Mouse (Mus musculus) hindbrain, embryonic 12.5 days (tissue): ENCODE data around the gene Cish. TPM values are rescaled to one million over a fixed set of nuclear protein-coding genes. Genes with fewer than 3 reads are reported as not detected.

Experiments used
- ATAC-seq: fragments of 200-750 bp; cut with Nextera tagmentation; 2 replicates; pipeline ENCODE4 v1.8.0; 2017; ENCODE audit warnings: moderate TSS enrichment; ENCODE audit not compliant: low FRiP score
- H3K27ac ChIP-seq: fragments of 300-500 bp; sonication (generic); 2 replicates; pipeline ENCODE4 v1.5.1; 2016; ENCODE audit warnings: mild to moderate bottlenecking
- H3K27me3 ChIP-seq: fragments of 300-500 bp; sonication (generic); 2 replicates; pipeline ENCODE4 v1.6.1; 2016; ENCODE audit warnings: mild to moderate bottlenecking
- H3K36me3 ChIP-seq: fragments of 300-500 bp; sonication (generic); 2 replicates; pipeline ENCODE4 v1.6.1; 2016; ENCODE audit warnings: mild to moderate bottlenecking
- H3K4me1 ChIP-seq: fragments of 300-500 bp; sonication (generic); 2 replicates; pipeline ENCODE4 v1.6.1; 2016
- H3K4me2 ChIP-seq: fragments of 300-500 bp; sonication (generic); replicated peaks from 2 replicates; pipeline ENCODE4 v1.6.1; 2016; ENCODE audit warnings: mild to moderate bottlenecking
- H3K4me3 ChIP-seq: fragments of 300-500 bp; sonication (generic); 2 replicates; pipeline ENCODE4 v1.5.1; 2016; ENCODE audit warnings: mild to moderate bottlenecking
- H3K9ac ChIP-seq: fragments of 300-500 bp; sonication (generic); 2 replicates; pipeline ENCODE4 v1.6.1; 2016; ENCODE audit warnings: mild to moderate bottlenecking, moderate library complexity
- H3K9me3 ChIP-seq: fragments of 300-500 bp; sonication (generic); replicated peaks from 2 replicates; pipeline ENCODE4 v1.6.1; 2016; ENCODE audit warnings: mild to moderate bottlenecking
- WGBS: fragments of 180-500 bp; shearing (Covaris S2); methylation state at CpG from one replicate; pipeline ENCODE4 v1.1.7; 2016; 5-methylcytosine and 5-hydroxymethylcytosine counted together
- polyA plus RNA-seq: library from polyadenylated mRNA; unstranded; fragments of >200 nt; fragmentation: Nextera tagmentation; extraction: Ambion mirVana; gene quantifications from 2 replicates; pipeline ENCODE4 v1.2.1, GENCODE M21; 2016

The Cish gene
- polyA plus RNA-seq, 1 experiment from 2014 or later: 8.0 TPM

DNA sequence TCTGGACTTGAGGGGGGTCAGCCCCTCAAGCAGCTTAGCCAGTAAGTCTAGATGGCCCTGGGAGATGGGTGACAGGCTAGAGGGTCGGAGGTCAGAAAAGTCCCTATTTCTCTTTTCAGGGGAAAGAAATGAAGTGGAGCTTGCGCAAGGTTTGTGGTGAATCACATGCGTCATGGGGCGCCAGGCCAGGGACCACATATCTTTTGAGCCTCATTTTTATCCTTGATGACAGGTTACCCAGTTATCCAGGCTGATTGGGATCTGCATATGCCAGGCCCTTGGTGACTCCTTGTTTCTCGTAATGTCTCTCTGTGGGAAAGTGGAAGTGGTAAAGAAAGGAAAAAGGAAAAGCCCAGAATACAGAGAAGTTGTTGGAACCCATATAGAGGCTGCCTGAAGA lies 31.9 kb upstream of the Cish start:
- H3K4me1 ChIP-seq: no peaks in the 10 kb centered on the region
- H3K9me3 ChIP-seq: no peaks in the 10 kb centered on the region
- WGBS: 90% methylated on average over 5 of the region's 5 CpGs
- H3K27ac ChIP-seq: no peak overlapping the region
- no peaks in the 10 kb centered on the region for H3K27me3 ChIP-seq
- H3K36me3 ChIP-seq: no peaks in the 10 kb centered on the region
- no peak overlapping the region for H3K9ac ChIP-seq
- no peak overlapping the region for H3K4me3 ChIP-seq
- ATAC-seq: no peak
- H3K4me2 ChIP-seq: no peak overlapping the region

DNA sequence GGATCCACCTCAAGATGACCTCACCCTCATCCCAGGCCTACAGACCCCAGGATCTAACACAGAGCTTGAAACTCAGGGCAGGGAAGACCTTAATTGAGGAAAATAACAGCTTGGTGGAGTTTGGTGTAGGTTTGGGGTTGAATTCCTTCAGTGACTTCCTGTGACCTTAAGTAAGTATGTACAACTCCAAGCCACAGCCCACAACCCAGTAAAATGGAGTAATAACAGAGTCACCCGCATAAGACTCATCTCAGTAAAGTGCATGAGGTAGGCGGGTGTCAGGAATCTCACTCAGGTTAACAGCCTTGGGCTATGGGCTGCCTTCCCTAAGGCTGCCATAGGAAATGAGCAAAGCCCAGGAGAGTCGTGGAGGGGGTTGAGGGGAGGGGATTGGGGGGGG lies 31.1 kb upstream of the Cish start:
- Histone ChIP-seq H3K9ac (no peak overlapping the region), H3K27me3 (no peaks in the 10 kb centered on the region), H3K4me2 (no peak overlapping the region), H3K36me3 (no peaks in the 10 kb centered on the region), H3K9me3 (no peaks in the 10 kb centered on the region), H3K4me3 (no peak overlapping the region), H3K27ac (no peak overlapping the region), H3K4me1 (no peaks in the 10 kb centered on the region)
- ATAC-seq: no peak
- WGBS: 69% methylated on average over 3 of the region's 3 CpGs

DNA sequence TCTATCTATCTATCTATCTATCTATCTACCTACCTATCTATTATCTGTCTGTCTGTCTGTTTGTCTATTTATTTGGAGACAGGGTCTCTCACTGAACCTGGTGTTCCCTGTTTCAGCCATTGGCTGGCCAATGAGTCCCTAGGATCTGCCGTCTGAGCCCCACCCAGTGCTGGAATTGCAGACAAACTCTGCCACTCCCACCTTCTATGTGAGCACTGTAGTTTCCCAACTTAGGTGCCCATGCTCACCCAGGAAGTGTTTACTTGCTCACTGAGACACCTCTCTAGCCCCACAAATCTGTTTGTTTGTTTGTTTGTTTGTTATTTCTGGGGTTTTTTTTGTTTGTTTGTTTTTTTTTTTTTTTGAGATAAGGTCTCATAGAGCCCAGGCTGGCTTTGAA lies 28.8 kb upstream of the Cish start:
- no peaks in the 10 kb centered on the region for H3K9me3 ChIP-seq
- H3K4me2 ChIP-seq: no peak overlapping the region
- H3K36me3 ChIP-seq: no peaks in the 10 kb centered on the region
- WGBS: 79% methylated on average over 1 of the region's 1 CpGs
- no peak for ATAC-seq
- no peaks in the 10 kb centered on the region for H3K27me3 ChIP-seq
- H3K27ac ChIP-seq: no peak overlapping the region
- H3K4me1 ChIP-seq: no peaks in the 10 kb centered on the region
- H3K9ac ChIP-seq: no peak overlapping the region
- H3K4me3 ChIP-seq: no peak overlapping the region

DNA sequence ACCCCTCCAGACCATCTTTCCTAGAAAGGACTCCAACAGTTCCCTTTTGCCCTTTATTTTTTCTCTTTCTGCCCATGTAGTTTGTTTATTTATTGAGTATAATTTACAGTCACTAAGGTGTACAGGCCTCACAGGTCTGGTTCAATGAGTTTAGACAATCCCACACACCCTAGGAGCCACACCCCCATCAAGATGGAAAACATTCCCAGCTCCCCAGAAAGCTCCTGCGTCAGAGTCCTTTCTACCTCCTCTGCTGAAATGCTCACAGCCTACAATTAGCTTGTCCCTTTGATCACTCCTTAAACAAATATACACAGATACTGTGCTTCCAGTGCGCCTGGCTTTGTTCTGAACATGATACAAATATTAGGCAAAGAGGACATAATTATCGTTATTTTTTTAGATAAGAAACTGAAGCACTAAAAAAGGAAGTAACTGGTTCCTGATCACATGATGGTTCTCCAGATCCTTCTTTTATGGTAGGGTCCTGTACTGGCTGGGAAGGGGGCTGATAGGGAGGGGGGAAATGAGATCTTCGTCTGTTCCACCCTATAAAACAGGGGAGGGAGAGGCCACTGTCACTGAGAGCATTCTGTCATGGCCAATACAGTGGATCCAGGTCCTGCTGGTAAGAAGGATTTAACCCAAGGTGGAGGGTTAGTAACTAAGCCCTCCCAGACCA lies 28.0 kb upstream of the Cish start:
- Histone ChIP-seq H3K9ac (no peak overlapping the region), H3K27ac (no peak overlapping the region), H3K9me3 (no peaks in the 10 kb centered on the region), H3K4me2 (no peak overlapping the region), H3K27me3 (no peaks in the 10 kb centered on the region), H3K4me1 (no peaks in the 10 kb centered on the region), H3K36me3 (no peaks in the 10 kb centered on the region), H3K4me3 (no peak overlapping the region)
- WGBS: 59% methylated on average over 4 of the region's 4 CpGs
- ATAC-seq: no peak

DNA sequence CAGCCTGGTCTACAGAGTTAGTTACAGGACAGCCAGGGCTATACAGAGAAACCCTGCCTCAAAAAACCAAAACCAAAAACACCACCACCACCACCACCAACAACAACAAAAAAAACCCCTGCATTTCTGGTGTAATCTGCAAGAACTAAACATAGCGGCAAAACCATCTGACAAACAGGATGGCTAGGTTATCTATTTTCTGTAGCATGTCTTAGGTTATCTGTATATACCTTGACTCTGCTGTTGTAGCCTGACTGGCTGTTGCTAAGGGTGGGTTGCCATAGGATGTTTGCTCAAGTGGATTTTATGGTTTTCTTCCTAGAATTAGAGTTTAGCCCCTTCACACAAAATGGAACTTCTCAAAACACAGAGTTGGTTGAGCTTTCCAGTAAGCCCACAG lies 26.1 kb upstream of the Cish start:
- Histone ChIP-seq H3K4me1 (no peaks in the 10 kb centered on the region), H3K9ac (no peak overlapping the region), H3K4me3 (no peak overlapping the region), H3K36me3 (no peaks in the 10 kb centered on the region), H3K27me3 (no peaks in the 10 kb centered on the region), H3K27ac (no peak overlapping the region), H3K4me2 (no peak overlapping the region), H3K9me3 (no peaks in the 10 kb centered on the region)
- 100% methylated on average over 1 of the region's 1 CpGs for WGBS
- no peak for ATAC-seq

DNA sequence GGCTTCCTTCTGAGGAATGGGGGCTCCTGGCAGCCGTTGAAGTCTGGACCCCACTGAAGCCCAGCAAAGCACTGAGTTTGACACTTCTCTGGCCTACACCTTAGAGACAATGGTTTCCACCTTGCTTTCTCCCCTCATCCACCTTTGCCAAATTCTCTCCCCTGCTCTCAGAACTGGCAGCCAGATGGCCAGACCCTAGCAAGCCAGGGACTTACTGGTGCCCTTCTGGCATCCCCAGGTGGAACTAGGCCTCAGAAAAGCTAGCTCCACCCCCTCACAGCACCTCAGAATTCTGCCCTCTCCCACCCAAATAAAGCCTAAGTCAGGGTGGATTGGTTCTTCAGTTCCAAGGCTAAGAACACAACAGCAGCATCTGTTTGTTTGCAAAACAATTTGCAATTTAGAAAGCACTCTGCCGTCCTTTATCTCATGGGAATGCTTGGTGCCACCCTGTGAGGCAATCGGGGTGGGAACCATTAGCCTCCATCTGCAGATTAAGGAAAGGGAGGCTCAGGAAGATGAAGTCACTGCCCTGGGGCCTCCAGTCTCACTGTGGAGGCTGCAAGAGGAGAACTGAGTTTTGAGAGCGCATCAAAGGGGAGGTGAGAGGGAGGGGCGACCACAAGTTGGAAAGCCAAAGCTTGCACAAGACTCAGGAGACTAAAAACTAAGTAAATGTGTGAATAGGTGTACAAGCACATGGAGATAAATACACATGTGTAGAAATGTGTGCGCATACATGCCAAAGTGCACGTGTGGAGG lies 24.5 kb upstream of the Cish start:
- Histone ChIP-seq H3K9me3 (no peaks in the 10 kb centered on the region), H3K4me2 (no peak overlapping the region), H3K27ac (no peak overlapping the region), H3K36me3 (no peaks in the 10 kb centered on the region), H3K4me3 (no peak overlapping the region), H3K4me1 (no peaks in the 10 kb centered on the region), H3K9ac (no peak overlapping the region), H3K27me3 (no peaks in the 10 kb centered on the region)
- no peak for ATAC-seq
- 83% methylated on average over 7 of the region's 7 CpGs for WGBS

DNA sequence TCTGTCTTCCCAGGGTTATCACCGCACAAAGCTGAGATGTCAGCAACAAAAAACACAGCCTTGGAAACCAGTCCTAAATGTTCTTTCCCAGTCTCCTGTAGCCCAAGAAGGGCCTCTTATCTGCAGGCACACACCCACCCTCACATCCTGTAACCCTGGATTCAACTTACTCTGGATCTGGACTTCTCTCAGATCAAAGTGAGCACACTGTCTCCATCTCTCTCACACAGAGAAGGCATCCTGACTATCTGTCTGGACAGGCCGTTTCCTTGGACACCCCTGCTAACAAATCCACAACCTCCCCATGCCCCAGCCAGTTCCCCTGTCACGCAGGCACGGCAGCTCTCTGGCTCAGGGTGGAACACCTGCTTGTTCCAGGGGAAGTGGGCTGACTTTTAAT lies 23.5 kb upstream of the Cish start:
- ATAC-seq: no peak
- H3K27ac ChIP-seq: no peak overlapping the region
- H3K27me3 ChIP-seq: no peaks in the 10 kb centered on the region
- no peaks in the 10 kb centered on the region for H3K4me1 ChIP-seq
- H3K4me3 ChIP-seq: no peak overlapping the region
- no peak overlapping the region for H3K4me2 ChIP-seq
- H3K9me3 ChIP-seq: no peaks in the 10 kb centered on the region
- no peak overlapping the region for H3K9ac ChIP-seq
- WGBS: 77% methylated on average over 4 of the region's 4 CpGs
- H3K36me3 ChIP-seq: no peaks in the 10 kb centered on the region

DNA sequence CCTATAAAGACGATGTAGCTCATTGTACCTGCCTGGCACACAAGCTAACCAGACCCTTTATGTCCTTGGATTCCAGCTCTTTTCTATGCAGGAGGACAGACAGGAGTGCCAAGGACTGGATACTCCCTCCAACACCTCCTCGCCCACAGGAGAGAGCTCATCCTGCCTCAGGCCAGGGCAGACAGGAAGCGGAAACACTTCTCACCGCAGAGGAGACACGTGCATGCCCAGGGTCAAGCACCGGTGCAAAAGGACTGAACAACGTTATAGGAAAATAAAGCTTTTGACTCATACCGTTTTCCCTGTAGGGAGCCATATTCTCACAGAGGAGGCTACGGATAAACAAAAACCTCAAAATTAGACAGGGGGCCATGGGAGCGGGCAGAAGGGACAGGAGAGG lies 22.6 kb upstream of the Cish start:
- ATAC-seq: no peak
- 72% methylated on average over 10 of the region's 10 CpGs for WGBS

DNA sequence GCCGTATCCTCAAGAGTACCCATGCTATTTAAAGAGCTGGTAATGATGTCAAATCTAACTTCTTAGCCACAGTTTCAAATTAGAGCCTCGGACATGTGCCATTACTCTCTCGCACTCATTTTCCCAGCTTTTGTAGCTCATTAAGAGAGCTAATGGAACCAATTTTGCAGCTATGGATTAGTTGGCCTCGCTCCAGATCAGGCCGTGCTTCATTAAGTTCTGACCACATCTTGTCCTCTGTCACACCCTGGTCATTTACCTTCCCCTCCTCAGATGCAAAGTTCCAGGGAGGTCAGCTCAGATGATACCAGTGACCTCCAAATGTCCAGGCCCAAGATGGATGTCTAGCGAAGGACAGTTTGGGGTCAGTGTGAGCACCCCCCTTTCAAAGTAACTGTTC lies 21.1 kb upstream of the Cish start:
- no peak overlapping the region for H3K27ac ChIP-seq

More for the DNA sequence above, 22.6 kb upstream of the Cish start:
- Histone ChIP-seq H3K4me2 (no peak overlapping the region), H3K36me3 (no peaks in the 10 kb centered on the region), H3K9ac (no peak overlapping the region), H3K27ac (no peak overlapping the region), H3K4me1 (no peaks in the 10 kb centered on the region), H3K4me3 (no peak overlapping the region), H3K27me3 (no peaks in the 10 kb centered on the region), H3K9me3 (no peaks in the 10 kb centered on the region)

DNA sequence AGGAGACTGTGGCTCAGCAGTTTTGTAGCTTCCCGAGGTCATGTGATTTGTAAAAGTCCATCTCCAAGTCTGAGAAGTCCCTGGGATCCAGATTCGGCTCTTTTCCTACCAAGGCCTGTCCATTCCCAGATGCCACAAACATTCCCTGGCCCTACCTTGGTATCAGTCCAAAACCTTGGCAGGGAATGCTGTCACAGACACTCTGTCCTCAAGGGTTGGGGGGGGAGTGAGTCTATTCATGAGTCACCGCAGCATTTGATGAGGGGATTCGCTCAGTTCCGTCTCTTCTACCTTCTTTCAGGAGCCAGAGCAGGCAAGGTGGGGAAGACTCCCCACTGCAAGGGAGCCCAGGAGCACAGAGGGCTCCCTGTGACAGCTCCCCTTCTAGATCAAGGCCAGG lies 20.1 kb upstream of the Cish start:
- Histone ChIP-seq H3K4me2 (no peak overlapping the region), H3K4me1 (peaks cover 24% of the 10 kb centered on the region), H3K27me3 (no peaks in the 10 kb centered on the region), H3K27ac (no peak overlapping the region), H3K4me3 (no peak overlapping the region), H3K9me3 (no peaks in the 10 kb centered on the region), H3K9ac (no peak overlapping the region), H3K36me3 (no peaks in the 10 kb centered on the region)
- ATAC-seq: no peak
- WGBS: 90% methylated on average over 5 of the region's 5 CpGs

More for the DNA sequence above, 21.1 kb upstream of the Cish start:
- no peaks in the 10 kb centered on the region for H3K36me3 ChIP-seq
- no peak overlapping the region for H3K4me2 ChIP-seq
- no peaks in the 10 kb centered on the region for H3K27me3 ChIP-seq
- H3K4me3 ChIP-seq: no peak overlapping the region
- no peak overlapping the region for H3K9ac ChIP-seq
- H3K9me3 ChIP-seq: no peaks in the 10 kb centered on the region
- 80% methylated on average over 6 of the region's 6 CpGs for WGBS
- no peak for ATAC-seq
- H3K4me1 ChIP-seq: peaks cover 15% of the 10 kb centered on the region

DNA sequence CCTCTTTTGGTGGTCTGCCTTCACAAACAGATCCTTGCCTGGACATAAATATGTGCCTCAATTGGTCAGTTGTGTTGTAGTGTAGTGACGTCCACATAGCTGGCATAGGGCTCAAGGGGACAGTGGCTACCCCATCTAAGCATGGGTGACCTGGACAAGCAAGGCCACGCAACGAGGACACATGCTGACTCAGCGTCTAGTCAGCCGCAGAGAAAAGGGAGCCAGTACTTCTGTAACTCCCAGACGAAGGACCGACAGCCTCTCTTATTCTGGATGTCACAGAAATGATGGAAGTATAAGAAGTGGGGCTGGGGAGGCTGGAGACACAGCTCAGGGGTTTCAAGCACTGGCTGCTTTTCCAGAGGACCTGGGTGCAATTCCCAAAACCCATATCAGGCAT lies 18.2 kb upstream of the Cish start:
- no peaks in the 10 kb centered on the region for H3K36me3 ChIP-seq
- 75% methylated on average over 7 of the region's 7 CpGs for WGBS
- no peak overlapping the region for H3K4me2 ChIP-seq
- H3K27me3 ChIP-seq: no peaks in the 10 kb centered on the region
- no peak overlapping the region for H3K9ac ChIP-seq
- H3K4me3 ChIP-seq: no peak overlapping the region
- H3K4me1 ChIP-seq: peaks cover 25% of the 10 kb centered on the region
- no peak overlapping the region for H3K27ac ChIP-seq
- no peaks in the 10 kb centered on the region for H3K9me3 ChIP-seq
- ATAC-seq: no peak

DNA sequence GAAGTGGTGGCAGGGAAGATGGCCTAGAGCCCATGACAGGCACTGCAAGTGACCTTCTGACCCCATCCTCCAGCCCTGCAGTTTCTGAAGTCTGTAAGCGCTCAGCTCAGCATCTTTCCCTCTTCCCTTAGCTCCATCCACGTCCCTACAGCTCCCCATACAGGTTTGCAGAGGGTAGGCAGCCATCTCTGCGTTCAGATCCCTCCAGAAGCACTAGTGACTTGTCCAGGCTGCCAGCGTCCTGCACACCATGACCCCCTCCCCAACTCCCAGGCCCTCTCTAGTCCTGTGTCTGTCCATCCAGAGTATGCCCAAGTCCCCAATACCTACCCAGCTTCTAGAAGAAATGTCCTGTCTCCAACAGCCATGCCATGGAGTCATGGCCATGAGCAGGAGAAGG lies 17.7 kb upstream of the Cish start:
- peaks cover 25% of the 10 kb centered on the region for H3K4me1 ChIP-seq
- no peak overlapping the region for H3K4me2 ChIP-seq
- no peaks in the 10 kb centered on the region for H3K27me3 ChIP-seq
- ATAC-seq: no peak
- H3K27ac ChIP-seq: no peak overlapping the region
- H3K9me3 ChIP-seq: no peaks in the 10 kb centered on the region
- H3K36me3 ChIP-seq: no peaks in the 10 kb centered on the region
- H3K4me3 ChIP-seq: no peak overlapping the region
- no peak overlapping the region for H3K9ac ChIP-seq
- WGBS: 52% methylated on average over 4 of the region's 4 CpGs
